Mouse (Mus musculus): ENCODE results near the gene Taf4.

DNA sequence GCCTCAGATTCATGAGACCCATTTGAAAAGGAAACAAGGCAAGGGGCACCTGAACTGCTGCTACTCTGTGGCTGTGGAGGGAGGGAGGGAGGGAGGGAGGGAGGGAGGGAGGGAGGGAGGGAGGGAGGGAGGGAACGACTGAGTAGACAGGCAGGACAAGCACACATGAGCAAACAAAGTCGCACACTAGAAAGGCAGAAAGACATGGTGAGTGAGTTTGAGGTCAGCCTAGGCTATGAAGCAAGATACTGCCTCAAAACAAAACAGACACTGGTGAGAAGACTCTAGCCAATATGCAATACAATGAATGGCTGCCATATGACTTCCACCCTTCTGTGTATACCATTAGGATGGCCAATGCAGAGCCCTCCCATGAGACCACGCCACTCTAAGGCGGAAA, 31.4 kb downstream of the Taf4 start:
- TF ChIP-seq CTCF (conservative IDR thresholded peaks at IDR 0.05; ENCODE audit: insufficient read depth, insufficient read length, low read depth, low read length): no peak
- TF ChIP-seq POLR2A (IDR thresholded peaks at IDR 0.05; ENCODE audit: low read depth, low read length): no peak

Measured in kidney, adult 2 months (tissue).